Mouse (Mus musculus): ENCODE data around the gene Slc25a44. TPM values are rescaled to one million over a fixed set of nuclear protein-coding genes. Genes with fewer than 3 reads are reported as not detected.
A peak's percentile ranks its signal among the peaks of the same experiment; 100 is the strongest.

The Slc25a44 gene
- polyA plus RNA-seq, 1 experiment from 2014 or later = 11.8 TPM

DNA sequence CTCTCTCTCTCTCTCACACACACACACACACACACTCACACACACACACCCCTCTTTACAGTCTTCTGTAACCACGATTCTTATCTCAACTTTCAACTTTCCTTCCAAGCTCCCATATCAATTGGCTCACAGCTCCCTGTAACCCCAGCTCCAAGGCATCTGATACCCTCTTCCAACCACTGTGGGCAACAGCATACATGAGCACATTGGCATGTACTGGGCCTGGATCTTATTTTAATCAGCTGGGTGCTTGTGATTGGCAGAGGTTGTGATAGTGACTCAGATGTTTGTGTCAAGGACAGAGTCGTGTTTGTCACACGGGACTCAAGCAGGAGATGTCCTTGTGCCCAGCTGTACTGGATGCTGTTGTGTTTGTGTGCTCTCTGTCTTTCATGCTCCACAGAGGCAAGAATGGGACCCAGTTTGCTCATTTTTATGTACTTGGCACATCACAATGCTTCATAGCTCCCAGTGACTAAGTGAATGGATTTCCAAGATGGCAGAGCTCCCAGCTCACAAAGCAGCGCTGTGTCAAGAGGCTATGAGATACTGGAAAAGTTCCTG, 2.5 kb upstream of the Slc25a44 start:
- 44% methylated on average over 4 of the region's 4 CpGs for WGBS (ENCODE audit: insufficient replicate concordance)
- no peaks in the 10 kb centered on the region for H3K36me3 ChIP-seq (ENCODE audit: control insufficient read depth, insufficient read depth)
- H3K9ac ChIP-seq (ENCODE audit: low read depth, low read length) = no peak overlapping the region
- H3K4me1 ChIP-seq (ENCODE audit: control insufficient read depth, low read depth, low read length) = peaks cover 24% of the 10 kb centered on the region
- H3K27me3 ChIP-seq (ENCODE audit: control insufficient read depth, insufficient read depth, low read depth, low read length) = no peaks in the 10 kb centered on the region
- no peak overlapping the region for H3K4me3 ChIP-seq (ENCODE audit: low read depth, low read length)
- no peaks in the 10 kb centered on the region for H3K9me3 ChIP-seq (replicated peaks; ENCODE audit: control insufficient read depth, low read length)
- H3K27ac ChIP-seq (ENCODE audit: low read length) = no peak overlapping the region
- no peak overlapping the region for H3K4me2 ChIP-seq (ENCODE audit: low read depth, low read length)
- no peak for ATAC-seq (ENCODE audit: low read depth)

DNA sequence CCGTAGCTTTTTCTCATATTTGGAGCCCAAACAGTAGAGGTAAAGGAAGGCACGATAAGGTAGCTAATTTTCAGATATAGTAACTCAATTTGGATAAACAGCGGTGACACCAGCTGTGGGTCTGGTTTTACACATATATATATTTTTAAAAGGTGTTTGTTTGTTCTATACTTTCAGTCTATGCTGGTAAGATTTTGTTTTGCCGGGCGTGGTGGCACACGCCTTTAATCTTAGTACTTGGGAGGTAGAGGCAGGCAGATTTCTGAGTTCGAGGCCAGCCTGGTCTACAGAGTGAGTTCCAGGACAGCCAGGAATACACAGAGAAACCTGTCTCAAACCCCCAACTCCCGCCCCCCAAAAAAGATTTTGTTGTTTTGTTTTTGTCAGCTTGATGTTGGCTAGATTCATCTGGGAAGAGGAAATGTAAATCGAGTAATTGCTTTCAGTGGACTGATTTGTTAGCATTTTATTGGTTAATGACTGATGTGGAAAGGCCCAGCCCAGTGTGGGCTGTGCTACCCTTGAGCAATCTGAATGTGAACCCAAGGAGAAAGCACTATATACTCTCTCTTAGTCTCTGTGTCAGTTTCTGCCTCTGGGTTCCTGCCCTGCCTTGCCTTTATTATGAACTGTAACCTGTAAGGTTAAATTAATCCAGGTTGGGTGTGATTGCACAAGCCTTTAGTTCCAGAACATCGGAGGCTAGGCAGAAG, 925 bp upstream of the Slc25a44 start:
- Histone ChIP-seq H3K4me1 (ENCODE audit: control insufficient read depth, low read depth, low read length) (peaks cover 37% of the 10 kb centered on the region), H3K27me3 (ENCODE audit: control insufficient read depth, insufficient read depth, low read depth, low read length) (no peaks in the 10 kb centered on the region), H3K4me2 (ENCODE audit: low read depth, low read length) (peak overlapping the region; percentile 64), H3K9me3 (replicated peaks; ENCODE audit: control insufficient read depth, low read length) (no peaks in the 10 kb centered on the region), H3K4me3 (ENCODE audit: low read depth, low read length) (peak overlapping the region; percentile 88; the same call in 1 of the 2 replicates), H3K27ac (ENCODE audit: low read length) (no peak overlapping the region), H3K9ac (ENCODE audit: low read depth, low read length) (peak overlapping the region; percentile 31; the same call in 1 of the 2 replicates), H3K36me3 (ENCODE audit: control insufficient read depth, insufficient read depth) (peaks cover 2% of the 10 kb centered on the region)
- ATAC-seq (ENCODE audit: low read depth) = no peak
- WGBS (ENCODE audit: insufficient replicate concordance) = 72% methylated on average over 10 of the region's 10 CpGs

DNA sequence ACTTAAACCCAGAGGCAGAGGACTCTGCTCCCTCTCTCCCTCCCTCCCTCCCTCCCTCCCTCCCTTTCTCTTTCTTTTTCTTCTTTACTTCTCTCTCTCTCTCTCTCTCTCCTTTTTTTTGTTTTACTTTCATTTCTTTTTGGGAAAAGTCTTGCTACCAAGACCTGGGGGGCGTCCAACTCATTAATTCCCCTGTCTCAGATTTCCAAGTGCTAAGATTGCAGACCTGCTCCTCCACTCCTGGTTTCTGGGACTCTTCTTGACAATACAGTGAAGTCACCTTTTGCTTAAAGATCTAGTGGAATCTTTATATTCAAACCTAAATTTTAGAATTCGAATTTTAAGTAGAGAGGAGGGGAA, 371 bp upstream of the Slc25a44 start:
- peaks cover 37% of the 10 kb centered on the region for H3K4me1 ChIP-seq (ENCODE audit: control insufficient read depth, low read depth, low read length)
- WGBS (ENCODE audit: insufficient replicate concordance) = 9% methylated on average over 2 of the region's 2 CpGs
- H3K27ac ChIP-seq (ENCODE audit: low read length) = no peak overlapping the region
- no peak for ATAC-seq (ENCODE audit: low read depth)
- H3K9me3 ChIP-seq (replicated peaks; ENCODE audit: control insufficient read depth, low read length) = no peaks in the 10 kb centered on the region
- no peaks in the 10 kb centered on the region for H3K27me3 ChIP-seq (ENCODE audit: control insufficient read depth, insufficient read depth, low read depth, low read length)
- peaks cover 7% of the 10 kb centered on the region for H3K36me3 ChIP-seq (ENCODE audit: control insufficient read depth, insufficient read depth)
- peak overlapping the region; percentile 64 for H3K4me2 ChIP-seq (ENCODE audit: low read depth, low read length)
- peak overlapping the region; percentile 31; the same call in 1 of the 2 replicates for H3K9ac ChIP-seq (ENCODE audit: low read depth, low read length)
- peak overlapping the region; percentile 88 for H3K4me3 ChIP-seq (ENCODE audit: low read depth, low read length)

DNA sequence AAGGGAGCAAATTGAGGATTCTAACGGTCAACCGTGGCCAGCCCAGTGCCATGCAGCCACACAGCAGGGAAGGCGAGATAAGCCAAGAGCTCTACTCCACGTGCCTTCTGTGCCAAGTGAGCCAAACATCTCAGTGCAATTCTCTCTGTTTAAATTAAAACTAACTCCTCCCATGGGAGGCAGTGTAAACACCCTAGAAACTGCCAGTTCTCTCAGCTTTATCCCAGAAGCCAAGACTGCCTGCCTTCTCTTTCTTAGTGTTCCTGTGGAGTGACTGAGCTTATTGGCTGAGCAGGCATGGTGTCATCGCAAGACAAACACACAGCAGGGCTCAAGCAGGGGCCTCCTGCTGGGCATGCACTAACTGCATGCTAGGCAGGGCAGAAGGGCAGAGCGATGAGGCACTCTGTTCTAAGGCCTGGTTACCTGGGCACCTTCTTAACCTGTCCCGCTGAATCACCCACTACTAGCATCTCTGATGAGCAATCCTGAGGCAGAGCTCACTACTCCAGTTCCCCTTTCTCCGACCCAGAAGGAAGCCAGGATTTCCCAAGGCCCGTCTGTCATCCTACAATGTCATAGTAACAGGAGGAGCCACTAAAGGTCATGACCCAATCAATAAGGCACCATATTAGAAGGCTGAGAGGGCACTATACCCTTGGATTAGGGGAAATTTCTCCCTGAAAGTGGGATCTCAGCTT, 2.8 kb downstream of the Slc25a44 start:
- Histone ChIP-seq H3K4me2 (ENCODE audit: low read depth, low read length) (peak overlapping the region; percentile 30), H3K27ac (ENCODE audit: low read length) (peak overlapping the region; percentile 26), H3K4me3 (ENCODE audit: low read depth, low read length) (no peak overlapping the region), H3K9ac (ENCODE audit: low read depth, low read length) (no peak overlapping the region), H3K27me3 (ENCODE audit: control insufficient read depth, insufficient read depth, low read depth, low read length) (no peaks in the 10 kb centered on the region), H3K9me3 (replicated peaks; ENCODE audit: control insufficient read depth, low read length) (no peaks in the 10 kb centered on the region), H3K4me1 (ENCODE audit: control insufficient read depth, low read depth, low read length) (peaks cover 43% of the 10 kb centered on the region), H3K36me3 (ENCODE audit: control insufficient read depth, insufficient read depth) (peaks cover 14% of the 10 kb centered on the region)
- ATAC-seq (ENCODE audit: low read depth) = peak; percentile 7; the same call in 1 of the 2 replicates
- 28% methylated on average over 9 of the region's 9 CpGs for WGBS (ENCODE audit: insufficient replicate concordance)

DNA sequence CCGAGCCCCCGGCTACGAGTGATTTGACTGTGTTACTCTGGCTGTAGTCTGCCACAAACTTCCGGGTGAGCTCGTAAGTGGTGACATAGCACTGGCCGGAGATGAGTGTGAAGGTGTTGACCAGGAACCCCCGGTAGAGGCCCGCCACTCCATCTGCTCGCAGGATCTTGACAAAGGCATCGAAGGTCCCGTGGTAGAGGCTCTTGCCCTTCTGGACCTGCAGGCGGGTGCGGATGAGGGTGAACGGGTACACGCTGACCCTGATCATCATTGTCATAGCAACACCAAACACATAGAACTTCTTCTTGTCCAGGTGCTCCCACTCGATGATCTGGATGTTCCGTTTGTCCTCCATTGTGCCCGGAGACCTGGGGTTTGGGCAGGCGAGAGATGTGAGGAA, 4.2 kb downstream of the Slc25a44 start:
- 90% methylated on average over 19 of the region's 19 CpGs for WGBS (ENCODE audit: insufficient replicate concordance)
- Histone ChIP-seq H3K36me3 (ENCODE audit: control insufficient read depth, insufficient read depth) (peaks cover 14% of the 10 kb centered on the region), H3K4me2 (ENCODE audit: low read depth, low read length) (no peak overlapping the region), H3K27ac (ENCODE audit: low read length) (no peak overlapping the region), H3K27me3 (ENCODE audit: control insufficient read depth, insufficient read depth, low read depth, low read length) (no peaks in the 10 kb centered on the region), H3K4me3 (ENCODE audit: low read depth, low read length) (no peak overlapping the region), H3K9ac (ENCODE audit: low read depth, low read length) (no peak overlapping the region), H3K9me3 (replicated peaks; ENCODE audit: control insufficient read depth, low read length) (no peaks in the 10 kb centered on the region), H3K4me1 (ENCODE audit: control insufficient read depth, low read depth, low read length) (peaks cover 42% of the 10 kb centered on the region)
- ATAC-seq (ENCODE audit: low read depth) = no peak

DNA sequence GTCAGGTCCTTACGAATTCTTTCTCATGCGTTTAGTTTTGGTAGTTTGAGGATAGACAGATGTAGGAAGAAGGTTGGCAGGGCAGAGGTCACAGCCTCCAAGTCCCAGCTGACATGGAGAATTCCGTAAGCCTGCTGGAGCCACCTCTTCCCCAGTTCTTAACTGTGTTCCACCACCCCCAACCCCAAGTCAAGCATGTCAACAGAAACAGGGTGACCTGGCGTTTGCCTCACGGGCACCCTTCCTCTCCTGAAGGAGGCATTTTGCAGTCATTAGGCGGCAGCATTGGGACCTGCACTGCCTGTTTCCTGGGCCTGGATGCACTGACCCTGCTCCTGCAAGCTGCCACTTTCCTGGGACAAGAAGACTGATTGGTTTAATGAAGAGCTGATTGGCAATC, 6.9 kb downstream of the Slc25a44 start:
- Histone ChIP-seq H3K27me3 (ENCODE audit: control insufficient read depth, insufficient read depth, low read depth, low read length) (no peaks in the 10 kb centered on the region), H3K4me2 (ENCODE audit: low read depth, low read length) (no peak overlapping the region), H3K4me3 (ENCODE audit: low read depth, low read length) (no peak overlapping the region), H3K9me3 (replicated peaks; ENCODE audit: control insufficient read depth, low read length) (no peaks in the 10 kb centered on the region), H3K27ac (ENCODE audit: low read length) (no peak overlapping the region), H3K4me1 (ENCODE audit: control insufficient read depth, low read depth, low read length) (peaks cover 34% of the 10 kb centered on the region), H3K9ac (ENCODE audit: low read depth, low read length) (no peak overlapping the region), H3K36me3 (ENCODE audit: control insufficient read depth, insufficient read depth) (peaks cover 14% of the 10 kb centered on the region)
- ATAC-seq (ENCODE audit: low read depth) = no peak
- WGBS (ENCODE audit: insufficient replicate concordance) = 76% methylated on average over 6 of the region's 6 CpGs

DNA sequence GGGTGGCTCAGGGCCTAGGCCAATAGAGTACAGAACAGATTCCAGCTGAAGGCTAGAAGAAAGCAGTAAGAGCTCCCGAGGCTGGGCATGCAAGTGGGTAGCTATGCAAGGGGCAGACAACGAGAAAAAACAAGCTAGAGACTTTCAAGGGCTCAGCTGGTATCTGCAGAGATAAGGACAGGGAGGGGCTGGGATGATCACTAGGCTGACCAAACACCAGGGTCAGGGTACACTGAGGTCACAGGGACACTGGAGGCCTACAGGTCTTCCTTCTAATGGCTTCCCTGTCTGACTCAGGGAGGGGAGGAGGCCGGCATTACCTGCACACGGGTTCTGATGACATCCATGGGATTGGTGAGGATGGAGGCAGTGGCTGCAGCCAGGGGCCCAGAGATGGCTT, 9.3 kb downstream of the Slc25a44 start:
- H3K9me3 ChIP-seq (replicated peaks; ENCODE audit: control insufficient read depth, low read length) = no peaks in the 10 kb centered on the region
- peak; percentile 43 for ATAC-seq (ENCODE audit: low read depth)
- H3K4me3 ChIP-seq (ENCODE audit: low read depth, low read length) = no peak overlapping the region
- H3K27ac ChIP-seq (ENCODE audit: low read length) = peak overlapping the region; percentile 10
- WGBS (ENCODE audit: insufficient replicate concordance) = 47% methylated on average over 4 of the region's 4 CpGs
- H3K4me1 ChIP-seq (ENCODE audit: control insufficient read depth, low read depth, low read length) = peaks cover 38% of the 10 kb centered on the region
- H3K9ac ChIP-seq (ENCODE audit: low read depth, low read length) = peak overlapping the region; percentile 14; the same call in 1 of the 2 replicates
- H3K36me3 ChIP-seq (ENCODE audit: control insufficient read depth, insufficient read depth) = peaks cover 18% of the 10 kb centered on the region
- H3K27me3 ChIP-seq (ENCODE audit: control insufficient read depth, insufficient read depth, low read depth, low read length) = no peaks in the 10 kb centered on the region
- no peak overlapping the region for H3K4me2 ChIP-seq (ENCODE audit: low read depth, low read length)

DNA sequence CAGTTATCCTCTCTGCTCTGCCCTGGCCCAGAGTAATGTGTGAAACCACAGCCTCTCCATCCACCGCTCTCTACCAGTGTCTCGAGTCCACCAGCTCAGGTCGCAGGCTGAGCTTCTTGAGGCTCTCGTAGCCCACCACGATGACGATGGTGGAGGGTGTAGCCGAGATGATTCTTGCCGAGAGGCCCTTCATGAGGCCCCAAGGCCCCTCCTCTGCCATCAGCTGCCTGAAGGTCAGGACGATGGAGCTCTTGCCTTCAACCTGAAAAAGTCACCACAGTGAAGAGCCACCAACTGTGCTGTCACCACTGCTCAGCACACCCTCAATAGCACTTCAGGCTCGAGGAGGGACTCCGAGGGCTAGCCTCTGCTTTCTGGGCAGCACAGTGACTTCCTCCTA, 12.3 kb downstream of the Slc25a44 start:
- no peaks in the 10 kb centered on the region for H3K27me3 ChIP-seq (ENCODE audit: control insufficient read depth, insufficient read depth, low read depth, low read length)
- no peak for ATAC-seq (ENCODE audit: low read depth)
- no peak overlapping the region for H3K4me2 ChIP-seq (ENCODE audit: low read depth, low read length)
- peak overlapping the region; percentile 95 for H3K27ac ChIP-seq (ENCODE audit: low read length)
- 75% methylated on average over 11 of the region's 11 CpGs for WGBS (ENCODE audit: insufficient replicate concordance)
- peaks cover 8% of the 10 kb centered on the region; the same call in 1 of the 2 replicates for H3K36me3 ChIP-seq (ENCODE audit: control insufficient read depth, insufficient read depth)
- no peaks in the 10 kb centered on the region for H3K9me3 ChIP-seq (replicated peaks; ENCODE audit: control insufficient read depth, low read length)
- H3K9ac ChIP-seq (ENCODE audit: low read depth, low read length) = no peak overlapping the region; the same call in none of the 2 replicates
- no peak overlapping the region for H3K4me3 ChIP-seq (ENCODE audit: low read depth, low read length)
- peaks cover 50% of the 10 kb centered on the region for H3K4me1 ChIP-seq (ENCODE audit: control insufficient read depth, low read depth, low read length)

DNA sequence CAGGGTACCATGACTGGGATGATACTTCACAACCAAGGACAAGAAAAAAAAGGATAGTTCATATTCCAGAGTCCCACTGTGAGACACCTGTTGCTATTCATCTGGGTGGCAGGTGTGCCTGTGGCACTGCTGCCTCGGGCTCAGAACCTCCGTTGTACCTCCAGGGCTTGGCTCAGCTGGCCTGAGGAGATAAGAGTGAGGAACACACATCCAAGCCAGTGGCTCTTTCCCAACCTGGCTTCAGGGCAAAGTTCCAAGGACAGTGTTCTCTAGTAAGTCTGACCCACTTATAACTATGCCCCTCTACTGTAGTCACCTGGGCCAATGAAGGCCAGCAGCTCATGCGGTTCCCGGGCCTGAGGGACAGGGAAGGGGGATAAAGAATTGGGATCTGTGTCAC, 13.3 kb downstream of the Slc25a44 start:
- H3K4me3 ChIP-seq (ENCODE audit: low read depth, low read length) = peak overlapping the region; percentile 2; the same call in 1 of the 2 replicates
- H3K4me2 ChIP-seq (ENCODE audit: low read depth, low read length) = peak overlapping the region; percentile 75
- peak overlapping the region; percentile 95 for H3K27ac ChIP-seq (ENCODE audit: low read length)
- peaks cover 8% of the 10 kb centered on the region; the same call in 1 of the 2 replicates for H3K36me3 ChIP-seq (ENCODE audit: control insufficient read depth, insufficient read depth)
- peak overlapping the region; percentile 19 for H3K9ac ChIP-seq (ENCODE audit: low read depth, low read length)
- H3K27me3 ChIP-seq (ENCODE audit: control insufficient read depth, insufficient read depth, low read depth, low read length) = no peaks in the 10 kb centered on the region
- ATAC-seq (ENCODE audit: low read depth) = peak; percentile 47
- H3K4me1 ChIP-seq (ENCODE audit: control insufficient read depth, low read depth, low read length) = peaks cover 56% of the 10 kb centered on the region
- WGBS (ENCODE audit: insufficient replicate concordance) = 45% methylated on average over 4 of the region's 4 CpGs
- H3K9me3 ChIP-seq (replicated peaks; ENCODE audit: control insufficient read depth, low read length) = no peaks in the 10 kb centered on the region
